ENCODE assay signal across 19 mouse cellular contexts in genomic region chr4:97914761-97915160, GRCm38 (mm10).
"Had no signal": no experiment of that assay in that cellular context is flagged by ENCODE, and none has a peak within 500 bp of the region (broad histone marks: within the 10 kb centered on the region; RNA-seq: fewer than 3 reads in every experiment).

No protein-coding gene starts in this region.

- H3K27ac ChIP-seq: midbrain, embryonic 10.5 days; midbrain, embryonic 12.5 days; neural tube, embryonic 12.5 days; neural tube, embryonic 15.5 days had no signal

- H3K9ac ChIP-seq: lung, embryonic 14.5 days; midbrain, embryonic 12.5 days; neural tube, embryonic 12.5 days; neural tube, embryonic 15.5 days had no signal

- H3K27me3 ChIP-seq: midbrain, embryonic 12.5 days; neural tube, embryonic 12.5 days; neural tube, embryonic 15.5 days had no signal

- H3K36me3 ChIP-seq: midbrain, embryonic 10.5 days; midbrain, embryonic 12.5 days; neural tube, embryonic 12.5 days; neural tube, embryonic 15.5 days had no signal

- H3K9me3 ChIP-seq: midbrain, embryonic 10.5 days; midbrain, embryonic 12.5 days; neural tube, embryonic 12.5 days; neural tube, embryonic 15.5 days had no signal

- H3K4me2 ChIP-seq: lung, embryonic 14.5 days; midbrain, embryonic 12.5 days; neural tube, embryonic 12.5 days; neural tube, embryonic 15.5 days had no signal

- ATAC-seq: midbrain, embryonic 16.5 days had no signal

- H3K4me3 ChIP-seq: midbrain, embryonic 10.5 days; midbrain, embryonic 12.5 days; myocyte; neural tube, embryonic 12.5 days; neural tube, embryonic 15.5 days had no signal

- DNase-seq: lung, adult 18-20 months; lung, embryonic 14.5 days; lung, postnatal 10 days; lung, postnatal 4 days; midbrain, embryonic 14.5 days; retina, postnatal 1 day; right cerebral cortex, adult 18-20 months; right cerebral cortex, postnatal 25 days; right cerebral cortex, postnatal 4 days; spleen, adult 18-20 months; thymus, adult 18-20 months; thymus, postnatal 14 days; thymus, postnatal 36 days had no signal
